Mouse (Mus musculus) spleen, adult 12 weeks (tissue): Measurements from ENCODE around the gene Wnt5b.

ENCODE experiments used
- DNase-seq: peaks from one replicate; pipeline ENCODE4 v3.0.0; 2022; ENCODE audit warnings: low spot score

Wnt5b gene

DNA sequence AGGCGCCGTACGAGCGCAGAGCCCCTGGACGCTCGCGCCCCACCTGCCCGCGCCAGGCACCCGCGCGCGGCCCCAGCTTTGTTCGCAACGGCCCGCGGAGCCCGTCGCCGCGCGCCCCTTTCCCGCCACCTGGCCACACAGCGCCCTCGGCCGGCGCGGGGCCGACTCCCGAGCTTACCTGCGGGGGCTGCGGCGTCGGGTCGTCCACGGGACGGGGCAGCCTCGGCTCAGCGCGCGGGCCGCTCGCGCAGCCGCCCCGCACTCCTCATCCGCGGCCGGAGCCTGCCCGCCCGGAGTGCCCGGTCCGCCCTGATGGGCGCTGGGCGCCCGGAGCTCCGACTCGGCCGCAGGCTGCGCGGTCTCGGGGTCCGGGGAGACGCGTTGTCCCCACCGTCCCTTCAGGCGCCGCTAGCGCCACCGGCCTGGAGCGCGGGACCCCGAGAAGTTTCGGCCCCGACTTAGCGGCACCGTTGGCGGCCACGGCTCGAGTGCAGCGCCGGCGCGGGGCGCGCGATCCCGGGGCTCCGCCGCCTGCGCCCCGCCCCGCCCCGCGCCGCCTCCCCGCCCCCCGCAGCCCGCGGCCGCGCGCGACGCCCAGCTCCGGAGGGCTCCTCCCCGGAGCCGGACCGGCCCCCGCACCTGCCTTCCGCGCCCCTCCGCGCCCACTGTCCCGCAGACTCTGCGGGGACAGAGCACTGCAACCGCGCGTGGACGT lies at the start of gene Wnt5b:
Gene Wnt5b (minus strand): TSS at position 545 of the 715 bp plus-strand sequence.
- no peak for DNase-seq

DNA sequence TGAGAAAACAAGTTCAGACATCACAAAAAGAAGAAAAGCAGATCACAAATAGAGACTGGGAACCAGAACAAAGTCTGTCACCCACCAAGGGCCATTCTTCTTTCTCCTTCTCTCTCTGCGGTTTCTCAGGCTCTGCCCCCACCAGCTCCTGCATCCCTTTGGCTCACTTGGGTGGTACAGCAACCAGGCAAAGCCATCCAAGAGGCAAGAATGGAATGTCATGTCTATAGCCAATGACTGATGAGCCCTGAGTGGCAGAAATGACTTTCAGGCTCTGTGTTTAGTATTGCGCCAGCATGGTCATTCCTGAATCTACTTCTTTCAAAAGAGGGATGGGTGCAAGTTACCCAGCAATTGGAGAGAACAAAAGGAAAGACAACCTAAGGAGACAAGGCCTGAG lies 46.7 kb upstream of the Wnt5b start:
- DNase-seq: no peak

DNA sequence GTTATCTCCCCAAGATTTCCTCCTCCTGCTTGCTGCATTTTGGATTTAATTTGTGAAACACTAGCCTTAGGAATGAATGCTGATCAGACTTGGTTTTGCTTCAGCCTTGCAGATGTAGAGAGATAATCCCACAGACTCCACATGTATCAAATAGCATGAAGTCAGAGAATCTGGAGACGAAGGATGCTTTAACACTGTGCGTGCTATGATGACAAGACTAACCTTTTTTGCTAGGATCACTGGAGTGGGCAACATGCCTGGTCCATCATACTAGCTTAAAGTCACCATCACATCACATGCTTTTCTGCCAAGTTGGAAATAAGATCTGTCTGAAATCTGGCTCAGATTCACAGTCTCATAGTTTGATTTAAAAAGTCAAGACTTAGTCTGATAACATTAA lies 43.8 kb upstream of the Wnt5b start:
- no peak for DNase-seq

DNA sequence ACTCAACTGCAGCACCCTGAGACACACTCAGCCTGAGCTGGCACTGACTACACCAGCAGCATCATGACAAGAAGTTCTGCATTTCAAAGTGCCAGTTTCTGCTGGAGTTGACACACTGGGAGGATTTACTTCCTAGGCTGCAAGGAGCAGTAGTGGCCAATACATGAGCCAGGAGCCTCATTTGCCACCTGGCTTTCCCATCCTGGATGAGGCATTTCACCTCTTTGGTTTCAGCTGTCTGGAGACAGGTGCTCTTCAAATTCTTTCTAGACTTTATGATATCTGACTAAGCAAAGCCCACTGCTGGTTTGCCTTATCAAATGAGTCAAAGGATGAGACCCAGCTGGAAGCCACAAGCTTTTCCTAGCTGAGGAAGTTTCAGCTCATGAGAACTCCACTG lies 43.3 kb upstream of the Wnt5b start:
- DNase-seq: no peak

DNA sequence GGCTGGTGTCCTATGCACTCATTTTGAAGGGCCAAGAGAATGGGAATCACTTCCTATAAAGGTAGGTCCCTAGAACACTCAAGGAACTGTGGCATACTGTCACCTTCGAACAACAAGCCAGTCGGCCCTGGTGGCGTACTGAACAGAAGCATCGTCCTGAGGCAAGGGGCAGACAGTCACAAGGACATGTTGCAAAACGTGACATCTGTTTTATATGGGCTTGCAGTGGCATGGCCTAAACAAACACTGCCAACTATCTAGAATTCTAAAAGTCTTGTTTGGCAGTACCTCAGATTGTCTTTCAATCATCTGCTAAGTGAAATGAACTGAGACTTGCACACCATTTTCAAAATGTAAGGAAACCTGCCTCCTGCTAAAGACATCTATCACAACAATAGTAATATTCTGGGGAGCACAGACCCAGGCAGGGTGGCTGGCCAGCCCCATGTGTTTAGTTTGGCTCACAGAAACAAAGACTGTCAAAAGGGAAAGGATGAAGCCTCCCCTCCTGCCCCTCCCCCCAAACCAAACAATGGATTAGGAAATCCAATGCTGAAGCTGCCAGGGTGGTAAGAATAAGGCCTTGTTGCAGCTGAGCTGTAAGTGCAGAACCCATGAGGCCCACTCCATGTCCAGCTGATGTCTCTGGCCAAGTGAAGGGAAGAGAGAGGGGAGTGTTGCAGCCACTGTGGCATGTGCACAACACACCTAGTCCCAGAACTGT lies 41.7 kb upstream of the Wnt5b start:
- no peak for DNase-seq

DNA sequence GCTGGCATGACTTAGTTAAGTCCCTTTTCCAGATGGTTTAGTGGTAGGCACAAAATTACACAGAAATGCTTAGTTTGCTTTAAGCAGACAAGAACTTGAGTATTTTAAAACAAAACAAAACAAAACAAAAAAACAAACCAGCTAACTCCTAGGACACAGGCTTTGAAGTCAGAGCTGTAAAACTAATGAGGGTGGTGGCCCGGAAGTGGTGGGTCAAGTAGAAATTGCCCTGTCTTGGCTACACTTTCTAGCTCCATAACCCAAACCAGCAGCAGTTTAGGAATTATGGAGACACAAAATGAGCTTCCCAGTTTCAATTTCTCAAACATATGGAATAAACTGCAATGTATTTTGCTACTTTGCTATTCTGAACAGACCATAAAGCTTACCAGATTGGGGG lies 39.9 kb upstream of the Wnt5b start:
- DNase-seq: no peak

DNA sequence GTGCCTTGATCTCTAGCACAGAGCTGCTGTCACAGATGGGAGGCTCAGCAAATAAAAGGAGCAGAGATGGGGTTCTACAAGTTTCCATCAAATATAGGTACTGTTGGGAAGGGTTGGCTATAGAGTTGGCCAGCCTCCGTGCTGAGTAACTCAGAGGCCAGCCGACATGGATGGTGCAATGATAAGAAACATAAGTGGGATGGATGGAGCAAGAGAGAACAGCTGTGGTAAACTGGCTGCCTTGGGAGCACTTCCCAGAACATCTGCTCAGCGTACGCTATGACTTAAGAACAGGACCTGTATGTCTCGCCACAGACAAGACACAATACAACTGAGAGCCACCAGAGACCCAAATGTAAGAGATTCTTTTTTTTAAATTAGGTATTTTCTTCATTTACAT lies 39.0 kb upstream of the Wnt5b start:
- DNase-seq: no peak

DNA sequence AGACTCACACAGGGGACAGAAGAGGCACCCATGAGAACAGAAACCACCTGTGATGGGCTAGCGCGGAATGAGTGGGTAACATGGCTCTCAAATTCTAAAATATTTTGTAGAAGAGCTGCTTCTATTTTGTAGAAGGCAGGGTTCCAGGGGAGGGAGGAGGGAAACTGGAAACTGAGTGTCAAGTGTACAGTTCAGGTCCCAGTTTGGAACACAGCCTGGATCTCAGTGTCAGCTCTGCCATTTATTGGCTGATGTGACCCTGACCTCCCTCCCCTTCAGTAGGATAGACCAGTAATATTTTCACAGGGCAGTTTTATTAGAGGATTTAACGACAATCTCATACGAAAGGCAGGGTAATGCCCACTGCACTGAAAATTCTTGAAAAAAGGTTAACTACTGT lies 32.6 kb upstream of the Wnt5b start:
- no peak for DNase-seq

DNA sequence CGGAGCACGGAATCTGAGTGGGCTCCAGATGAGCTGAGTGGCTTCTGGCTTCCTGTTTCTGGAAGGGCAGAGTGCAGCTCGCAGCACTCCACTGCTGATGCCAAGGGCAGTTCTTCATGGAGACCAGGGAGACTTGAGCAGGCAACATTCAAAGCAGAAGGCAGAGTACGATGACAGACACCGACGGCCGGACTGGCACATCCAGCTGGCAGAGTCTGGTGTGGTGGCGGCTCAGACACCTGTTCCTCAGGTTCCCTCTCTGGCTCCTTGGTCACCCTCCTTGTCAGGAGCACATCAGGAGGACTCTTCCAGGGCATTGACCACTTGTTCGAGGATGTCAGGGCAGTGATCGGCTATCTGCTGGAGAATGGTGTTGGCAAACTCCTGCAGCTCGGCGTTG lies 31.2 kb upstream of the Wnt5b start:
- DNase-seq: no peak

DNA sequence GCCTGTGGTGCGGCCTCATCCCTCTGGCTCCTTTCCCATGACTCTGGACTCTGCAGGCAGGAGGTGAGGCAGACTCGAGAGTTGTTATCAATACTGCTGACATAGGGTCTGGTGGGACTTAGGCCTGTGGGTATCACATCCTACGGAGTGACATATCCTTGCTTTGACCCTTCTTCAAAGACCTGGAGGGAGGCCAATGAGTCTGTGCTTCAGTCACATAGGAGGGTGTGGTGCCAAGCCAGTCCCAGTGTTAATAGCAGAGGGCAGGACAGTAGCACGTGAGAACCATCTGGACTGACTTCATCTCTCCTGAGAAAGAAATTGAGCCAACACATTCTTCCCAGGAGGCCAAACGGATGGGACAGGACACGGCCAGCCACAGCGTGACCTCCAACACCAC lies 28.1 kb upstream of the Wnt5b start:
- no peak for DNase-seq

DNA sequence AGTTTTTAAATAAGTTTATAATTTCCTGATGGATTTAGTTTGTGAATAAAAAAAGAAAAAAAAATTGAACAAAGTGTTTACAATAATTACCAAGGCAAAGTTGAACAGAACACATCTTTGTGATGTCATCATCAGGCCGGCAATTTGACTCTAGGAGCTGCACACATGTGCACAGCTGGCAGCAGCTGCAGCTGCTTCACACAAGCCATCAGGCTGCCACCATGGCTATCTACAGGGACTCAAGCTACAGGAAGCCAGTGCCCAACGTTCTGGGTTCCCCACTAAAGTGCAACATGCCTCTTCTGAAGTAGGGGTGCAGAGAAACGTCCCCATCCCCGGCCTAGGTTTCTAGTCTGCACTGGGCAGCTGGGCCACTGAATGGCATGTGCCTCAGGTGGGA lies 26.6 kb upstream of the Wnt5b start:
- no peak for DNase-seq

DNA sequence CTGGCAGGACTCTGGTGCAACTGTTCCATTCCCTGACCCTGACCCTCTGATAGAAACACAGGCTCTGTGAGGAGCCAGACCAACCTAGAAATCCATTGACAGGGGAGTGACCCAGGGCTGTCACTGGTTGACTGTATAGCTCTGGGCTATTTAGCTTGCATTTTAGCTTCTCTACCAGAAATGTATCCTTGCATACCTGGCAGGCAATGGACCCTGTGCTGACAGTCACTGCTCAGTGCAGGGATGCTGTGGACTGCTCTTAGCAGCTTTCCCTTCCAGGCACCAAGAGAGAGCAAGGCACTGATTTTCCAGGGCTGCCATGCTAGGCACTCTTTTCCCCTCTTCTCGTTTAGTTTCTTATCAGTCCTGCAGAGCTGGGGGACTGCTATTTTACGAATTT lies 24.2 kb upstream of the Wnt5b start:
- DNase-seq: no peak

DNA sequence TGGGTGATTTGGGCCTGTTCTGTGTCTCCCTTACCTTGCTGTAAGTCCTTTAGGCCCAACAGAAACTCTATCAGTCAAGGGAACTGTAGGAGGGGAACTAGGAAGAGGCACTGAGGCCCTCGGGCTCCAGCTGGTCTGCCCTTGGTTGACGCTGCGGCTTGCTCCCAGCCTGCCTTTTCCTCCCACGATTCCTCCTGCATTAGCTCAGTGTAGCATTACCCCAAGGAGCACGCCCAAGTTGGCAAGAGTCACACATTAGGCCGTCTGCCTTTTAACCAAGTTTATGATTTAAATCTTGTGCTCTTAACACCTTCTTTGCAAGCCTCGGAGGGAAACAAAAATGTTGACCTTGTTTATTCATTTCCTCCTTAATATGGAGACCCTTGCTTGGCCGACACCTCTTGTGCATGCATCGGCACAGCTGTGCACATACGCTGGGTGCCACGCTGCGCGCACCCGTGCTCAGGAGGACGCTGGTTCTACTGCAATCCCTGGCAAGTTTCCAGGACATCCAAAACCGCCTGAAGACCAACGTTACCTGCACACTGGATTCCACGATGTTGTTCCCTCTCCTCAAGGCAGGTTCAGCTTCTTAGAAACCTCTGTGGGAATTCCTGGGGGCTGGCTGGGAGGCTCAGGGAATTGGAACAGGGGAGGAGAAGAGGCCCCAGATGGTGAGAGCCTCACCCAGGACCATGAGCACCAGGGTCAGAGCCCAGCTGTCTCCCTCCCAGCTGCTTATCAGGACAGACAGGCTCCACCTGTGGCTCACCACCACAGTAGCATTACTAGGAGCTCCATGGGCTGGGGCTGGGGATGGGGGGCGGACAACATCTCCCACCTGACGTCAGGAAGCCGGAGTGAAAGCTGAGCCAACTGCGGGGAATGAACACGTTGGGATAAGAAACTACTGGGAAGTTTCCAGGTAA lies 21.6 kb upstream of the Wnt5b start:
- DNase-seq: no peak

DNA sequence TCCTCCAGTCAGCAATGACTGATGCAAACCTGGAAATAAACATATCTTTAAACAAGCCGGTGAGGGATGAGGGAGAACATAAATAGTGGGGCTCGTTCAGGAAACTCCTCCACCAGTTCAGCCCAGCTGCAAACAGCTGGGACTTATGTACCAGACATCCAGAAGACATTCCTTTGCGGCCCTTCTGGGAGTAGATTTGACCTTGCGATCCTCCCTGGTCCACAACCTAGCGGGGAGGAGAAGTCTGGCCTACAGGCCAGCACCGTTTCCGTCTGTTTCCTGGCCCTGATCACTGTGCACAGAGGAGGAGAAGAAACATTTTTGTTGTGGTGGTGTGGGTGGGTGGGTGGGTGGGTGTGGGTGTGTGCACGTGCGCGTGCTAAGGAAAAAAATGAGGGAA lies 18.4 kb upstream of the Wnt5b start:
- no peak for DNase-seq

DNA sequence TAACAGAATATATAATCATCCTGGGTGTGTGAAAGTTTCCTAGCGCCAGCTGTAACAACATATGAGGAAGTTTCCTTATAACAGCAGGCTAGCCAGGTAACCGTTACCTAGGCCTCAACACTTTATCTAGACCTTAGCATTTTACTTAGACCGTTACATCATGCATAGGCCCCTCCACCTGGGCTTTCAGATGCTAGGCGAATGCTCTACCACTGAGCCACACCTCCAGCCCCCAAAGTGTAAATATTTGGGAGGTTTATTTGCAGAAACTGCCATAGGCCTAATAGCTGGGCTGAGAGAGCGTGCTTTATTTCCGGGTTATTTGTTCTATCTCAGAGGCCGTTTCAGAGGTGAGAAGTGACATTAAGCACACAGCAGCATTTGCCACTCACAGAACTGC lies 14.7 kb upstream of the Wnt5b start:
- no peak for DNase-seq

DNA sequence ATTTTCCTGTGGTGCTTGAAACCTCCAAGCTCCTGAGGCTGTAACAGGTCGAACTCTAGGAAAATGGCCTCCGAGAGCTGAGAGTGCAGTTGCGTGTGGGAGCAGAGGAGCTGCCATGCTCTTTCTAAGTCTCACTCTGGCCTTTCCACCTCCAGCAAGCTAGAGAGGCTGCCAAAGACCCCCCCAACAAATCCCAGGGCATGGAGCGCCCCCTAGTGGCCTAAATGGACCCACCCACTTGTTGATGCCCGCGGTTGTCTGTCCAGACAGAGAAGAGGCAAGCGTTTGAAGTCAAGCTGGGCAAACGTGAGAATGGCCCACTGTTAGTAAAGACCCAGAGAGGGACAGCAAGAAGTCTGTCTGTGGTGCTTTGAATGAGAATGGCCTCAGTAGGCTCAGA lies 10.3 kb upstream of the Wnt5b start:
- no peak for DNase-seq

DNA sequence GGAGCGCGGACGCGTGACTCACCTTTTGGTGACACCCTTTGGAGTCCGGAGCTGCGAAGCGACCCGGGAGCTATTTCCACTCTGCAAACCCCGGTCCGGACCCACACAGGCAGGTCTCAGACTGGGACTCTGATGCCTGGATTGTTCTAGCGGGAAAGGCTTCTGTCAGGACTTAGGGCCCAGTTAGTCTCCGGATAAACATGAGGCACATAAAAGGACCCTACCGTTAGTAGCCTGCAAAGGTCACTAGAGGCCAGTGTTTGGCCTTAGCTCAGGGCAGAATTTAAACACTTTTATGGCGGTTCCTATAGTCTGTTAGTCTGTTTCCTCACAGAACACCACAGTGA lies 344 bp upstream of the Wnt5b start:
- DNase-seq: no peak

DNA sequence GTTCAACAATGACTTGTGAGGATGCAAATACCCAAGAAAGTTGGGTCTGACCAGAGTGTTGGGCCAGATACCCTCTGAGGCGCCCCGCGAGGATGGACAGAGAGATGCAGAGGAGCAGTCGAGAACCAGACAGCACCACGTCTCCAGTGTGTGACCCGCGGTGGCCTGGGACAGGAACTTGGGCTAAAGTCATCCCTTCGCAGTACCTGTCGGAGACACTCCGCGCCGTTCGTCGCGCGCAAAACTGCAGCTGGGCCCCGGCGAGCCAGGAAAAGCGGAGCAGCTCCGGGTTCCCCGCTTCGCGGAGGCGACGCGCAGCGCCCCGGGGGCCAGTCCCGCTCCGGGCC lies 718 bp downstream of the Wnt5b start:
- DNase-seq: no peak

DNA sequence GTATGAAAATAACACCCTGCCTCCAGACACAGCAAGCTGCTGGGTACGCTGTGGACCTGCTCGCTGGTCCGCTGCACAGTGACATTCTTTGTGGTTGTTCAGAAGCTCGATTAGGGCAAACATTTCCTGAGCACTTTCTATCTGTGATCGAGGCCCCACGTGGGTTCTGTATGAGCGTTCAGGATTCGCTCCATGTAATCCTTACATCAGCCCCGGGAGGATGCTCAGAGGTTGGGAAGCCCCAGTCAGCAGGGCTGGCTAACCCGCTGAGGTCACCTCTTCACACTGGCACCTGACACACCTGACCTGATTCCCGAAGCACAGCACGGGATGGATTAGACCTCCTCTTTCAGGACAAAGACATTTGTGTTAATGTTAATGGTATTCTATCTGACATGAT lies 8.3 kb downstream of the Wnt5b start:
- no peak for DNase-seq

DNA sequence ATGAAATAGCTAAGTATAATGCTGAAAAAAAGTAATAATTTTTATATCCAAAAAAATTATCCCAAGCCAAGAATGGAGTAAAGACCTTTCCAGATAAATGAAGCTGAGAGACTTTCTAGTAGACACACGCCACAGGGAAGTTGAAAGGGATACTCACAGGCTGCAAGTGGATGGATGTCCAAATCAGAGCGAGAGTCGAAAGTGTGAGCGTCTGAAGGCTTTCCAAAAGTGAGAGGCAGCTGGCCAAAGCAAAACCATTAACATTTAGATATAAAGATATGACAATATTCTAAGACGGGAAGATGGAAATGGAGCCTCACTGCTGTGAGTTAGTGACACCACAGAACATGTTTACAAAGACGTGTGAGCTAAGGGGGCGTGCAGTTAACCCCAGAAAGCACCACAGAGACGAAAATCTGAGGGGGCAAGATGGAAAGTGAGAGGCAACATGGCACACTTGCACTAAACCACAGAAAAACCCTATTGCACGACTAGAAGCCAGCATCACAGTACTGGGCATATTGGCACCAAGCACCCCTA lies 10.9 kb downstream of the Wnt5b start:
- DNase-seq: no peak

DNA sequence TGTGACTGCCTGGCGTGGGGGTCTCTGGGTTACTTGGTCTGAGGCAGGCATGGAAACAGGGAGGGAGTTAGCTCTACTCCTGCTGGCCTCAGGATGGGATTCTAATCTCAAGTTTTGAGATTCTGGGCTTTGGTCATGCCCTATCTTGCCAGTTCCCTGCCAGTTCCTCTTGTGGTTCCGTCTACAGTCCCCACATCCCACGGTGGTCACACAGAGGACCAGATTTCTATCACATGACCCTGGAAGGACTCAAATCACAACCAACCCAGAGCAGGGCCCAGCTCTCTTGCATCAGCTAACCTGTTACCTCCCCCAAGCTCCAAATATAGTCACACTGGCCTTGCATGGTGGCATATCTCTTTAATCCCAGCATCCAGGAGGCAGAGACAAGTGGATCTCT lies 14.5 kb downstream of the Wnt5b start:
- no peak for DNase-seq

DNA sequence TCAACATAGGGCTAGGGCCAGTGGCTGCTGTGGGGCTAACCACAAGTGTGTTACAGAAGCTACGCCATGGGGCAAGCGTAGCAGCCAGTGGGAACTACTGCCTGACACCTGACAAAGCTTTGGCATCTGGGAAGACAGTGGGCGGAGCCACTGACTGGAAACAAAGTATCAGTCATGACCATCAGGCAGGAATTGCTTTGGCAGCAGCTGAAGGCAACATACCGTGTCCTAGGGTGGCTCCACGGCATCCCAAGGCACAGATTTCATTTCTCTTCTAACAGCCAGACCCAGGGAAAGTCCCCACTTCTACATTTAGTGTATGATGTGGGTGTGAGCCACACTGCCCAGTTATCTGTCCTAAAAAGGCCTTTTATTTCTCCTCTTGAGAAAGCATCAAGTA lies 17.6 kb downstream of the Wnt5b start:
- DNase-seq: no peak

DNA sequence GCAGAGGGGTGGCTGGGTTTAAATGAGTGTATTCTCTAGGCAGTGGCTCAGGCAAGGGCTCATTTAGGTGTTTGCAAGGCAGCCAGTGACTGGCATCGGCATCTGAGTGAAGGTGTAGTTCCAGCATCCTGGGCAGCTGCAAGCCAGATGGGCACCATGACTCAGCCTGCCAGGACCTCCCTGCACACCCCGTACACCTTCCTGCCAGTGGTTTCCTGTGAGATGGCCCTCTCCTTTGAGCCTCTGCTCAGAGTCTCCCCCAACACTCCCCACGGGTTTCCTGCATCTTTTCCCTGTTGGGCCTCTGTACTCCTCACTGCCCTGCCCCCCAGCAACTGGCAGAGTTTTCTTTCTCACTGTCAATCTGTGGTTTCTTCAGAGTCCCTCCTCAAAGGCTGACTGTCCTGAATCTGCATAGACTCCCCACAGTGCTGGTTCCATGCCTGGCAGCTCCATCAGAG lies 22.2 kb downstream of the Wnt5b start:
- no peak for DNase-seq
